ENCODE assay signal across 27 mouse cellular contexts in the genomic region with DNA sequence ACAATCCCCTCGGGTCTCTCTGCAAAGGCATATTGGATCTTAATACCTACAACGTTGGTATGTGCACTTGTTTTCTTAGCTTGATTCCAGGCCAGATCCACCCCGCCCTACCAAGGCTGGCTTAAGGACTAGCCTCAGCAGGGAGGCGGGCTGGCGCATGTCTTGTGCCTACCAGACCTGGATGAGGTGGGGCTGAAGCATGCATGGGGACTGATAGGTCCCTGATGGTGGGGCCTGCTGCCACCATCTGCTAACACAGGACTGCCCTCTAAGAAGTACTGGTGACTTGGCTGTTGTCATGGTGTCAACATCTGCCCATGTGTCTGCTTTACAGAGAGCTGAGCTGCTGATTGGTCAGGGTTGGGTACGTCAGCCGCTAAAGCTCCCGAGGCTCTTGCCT.
DNase-seq lines count a peak whose midpoint lies in the region; ATAC-seq and TF ChIP-seq lines count a peak whose summit lies in the region.
"Had no signal": no experiment of that assay in that cellular context is flagged by ENCODE, and none has a peak within 500 bp of the region (broad histone marks: within the 10 kb centered on the region; RNA-seq: fewer than 3 reads in every experiment).

No protein-coding gene starts in this region.

- no peak for TF ChIP-seq CTCF in hindbrain, postnatal 0 days (IDR thresholded peaks at IDR 0.05; ENCODE audit: low read depth)

- H3K36me3 ChIP-seq in hindbrain, postnatal 0 days (ENCODE audit: insufficient read depth, low read length) = no peaks in the 10 kb centered on the region
- H3K36me3 ChIP-seq in hindbrain, embryonic 10.5 days = no peaks in the 10 kb centered on the region
- H3K36me3 ChIP-seq: embryonic facial prominence, embryonic 13.5 days; forebrain, embryonic 10.5 days; limb, embryonic 12.5 days; midbrain, embryonic 10.5 days; neural tube, embryonic 12.5 days had no signal

- no peaks in the 10 kb centered on the region for H3K4me1 ChIP-seq in hindbrain, postnatal 0 days (ENCODE audit: insufficient read depth, low read length)
- H3K4me1 ChIP-seq in hindbrain, embryonic 10.5 days (replicated peaks) = no peaks in the 10 kb centered on the region
- H3K4me1 ChIP-seq: embryonic facial prominence, embryonic 13.5 days; forebrain, embryonic 10.5 days; limb, embryonic 12.5 days; liver, embryonic 15.5 days; midbrain, embryonic 10.5 days; neural tube, embryonic 12.5 days had no signal

- no peaks in the 10 kb centered on the region for H3K27me3 ChIP-seq in hindbrain, postnatal 0 days (ENCODE audit: insufficient read depth, low read length)
- no peaks in the 10 kb centered on the region for H3K27me3 ChIP-seq in hindbrain, embryonic 10.5 days (ENCODE audit: insufficient read depth, poor library complexity, severe bottlenecking)
- H3K27me3 ChIP-seq: embryonic facial prominence, embryonic 13.5 days; heart, embryonic 13.5 days; limb, embryonic 12.5 days; liver, embryonic 15.5 days; neural tube, embryonic 12.5 days had no signal

- ATAC-seq in hindbrain, postnatal 0 days = peak; percentile 64
- ATAC-seq in CD4-positive, CD25-positive, alpha-beta regulatory T cell, adult 4 months = no peak
- ATAC-seq: forebrain, embryonic 16.5 days; intestine, postnatal 0 days; midbrain, embryonic 16.5 days had no signal

- no peaks in the 10 kb centered on the region for H3K9me3 ChIP-seq in hindbrain, postnatal 0 days (ENCODE audit: low read length)
- H3K9me3 ChIP-seq in hindbrain, embryonic 10.5 days = 0 out of 2 replicates have a peak, but pooled peaks cover 10% of the 10 kb centered on the region
- H3K9me3 ChIP-seq: embryonic facial prominence, embryonic 13.5 days; forebrain, embryonic 10.5 days; liver, embryonic 15.5 days; neural tube, embryonic 12.5 days had no signal

- no peak overlapping the region for H3K4me2 ChIP-seq in hindbrain, postnatal 0 days (ENCODE audit: low read depth, low read length)
- H3K4me2 ChIP-seq: embryonic facial prominence, embryonic 13.5 days; heart, embryonic 13.5 days; limb, embryonic 12.5 days; liver, embryonic 15.5 days; lung, embryonic 14.5 days; neural tube, embryonic 12.5 days had no signal

- H3K4me3 ChIP-seq in hindbrain, postnatal 0 days (ENCODE audit: low read length) = no peak overlapping the region
- no peak overlapping the region for H3K4me3 ChIP-seq in hindbrain, embryonic 10.5 days
- H3K4me3 ChIP-seq: embryonic facial prominence, embryonic 13.5 days; forebrain, embryonic 10.5 days; gastrocnemius, adult 2 months; heart, embryonic 13.5 days; limb, embryonic 12.5 days; liver, embryonic 15.5 days; midbrain, embryonic 10.5 days; myocyte; neural tube, embryonic 12.5 days had no signal

- no peak overlapping the region for H3K9ac ChIP-seq in hindbrain, postnatal 0 days (replicated peaks; ENCODE audit: low read length)
- H3K9ac ChIP-seq: embryonic facial prominence, embryonic 13.5 days; heart, embryonic 13.5 days; limb, embryonic 12.5 days; liver, embryonic 15.5 days; lung, embryonic 14.5 days; neural tube, embryonic 12.5 days had no signal

- intact Hi-C loops in heart, postnatal 14 days (cut with DNase I) = no loop called here

- peak overlapping the region; percentile 26; the same call in 1 of the 2 replicates for H3K27ac ChIP-seq in hindbrain, postnatal 0 days
- no peak overlapping the region for H3K27ac ChIP-seq in hindbrain, embryonic 10.5 days
- H3K27ac ChIP-seq: embryonic facial prominence, embryonic 13.5 days; forebrain, embryonic 10.5 days; gastrocnemius, adult 2 months; heart, embryonic 13.5 days; limb, embryonic 12.5 days; liver, embryonic 15.5 days; midbrain, embryonic 10.5 days; neural tube, embryonic 12.5 days had no signal

- WGBS in hindbrain, postnatal 0 days = 79% methylated on average over 8 of the region's 8 CpGs
- WGBS in hindbrain, embryonic 10.5 days = 91% methylated on average over 8 of the region's 8 CpGs

- peak; percentile 37 for DNase-seq in hindbrain, postnatal 0 days (ENCODE audit: low spot score)
- no peak for DNase-seq in hindbrain, embryonic 10.5 days (ENCODE audit: low spot score)
- peak; percentile 33 for DNase-seq in brain, adult 2 months (ENCODE audit: low read depth, low spot score)
- DNase-seq in cerebellum, adult 9-10 months = peak; percentile 71
- DNase-seq in cerebellum, postnatal 36 days = peak; percentile 51 to 58
- no peak for DNase-seq in heart, postnatal 14 days
- DNase-seq: adrenal gland, postnatal 10 days; gastrocnemius, adult 2 months; gastrocnemius, postnatal 36 days; heart, postnatal 10 days; kidney, adult 9 months; kidney, postnatal 10 days; layer of hippocampus, adult 9-11 months; lung, embryonic 14.5 days; thymus, postnatal 4 days had no signal

Comparison
In these comparisons a context has a peak if more than half of its experiments do, and no peak if none do; other contexts are left out.
1. DNase-seq: peak in hindbrain, postnatal 0 days (single experiment), brain, adult 2 months (single experiment), cerebellum, adult 9-10 months (single experiment) and cerebellum, postnatal 36 days (2 of 2); none in hindbrain, embryonic 10.5 days (single experiment) and heart, postnatal 14 days (0 of 2).